Mouse (Mus musculus) adrenal gland, postnatal 10 days (tissue): ENCODE measurements around the gene Prkar1a. TPM values are rescaled to one million over a fixed set of nuclear protein-coding genes. Genes with fewer than 3 reads are reported as not detected.
"Not testable (repeated sequence)": the region's sequence is repeated elsewhere in the genome, so short reads cannot be mapped to it uniquely, and the experiment has no call there.

ENCODE experiments used
- DNase-seq: peaks from one replicate; pipeline ENCODE4 v3.0.0; 2021; ENCODE audit warnings: mixed read lengths
- total RNA-seq, 2 experiments: library from RNA; stranded (reverse); gene quantifications; 2 replicates each; pipeline ENCODE4 v1.2.3; 2021

The Prkar1a gene
- total RNA-seq, 2 experiments from 2014 or later: 331 to 344 TPM

DNA sequence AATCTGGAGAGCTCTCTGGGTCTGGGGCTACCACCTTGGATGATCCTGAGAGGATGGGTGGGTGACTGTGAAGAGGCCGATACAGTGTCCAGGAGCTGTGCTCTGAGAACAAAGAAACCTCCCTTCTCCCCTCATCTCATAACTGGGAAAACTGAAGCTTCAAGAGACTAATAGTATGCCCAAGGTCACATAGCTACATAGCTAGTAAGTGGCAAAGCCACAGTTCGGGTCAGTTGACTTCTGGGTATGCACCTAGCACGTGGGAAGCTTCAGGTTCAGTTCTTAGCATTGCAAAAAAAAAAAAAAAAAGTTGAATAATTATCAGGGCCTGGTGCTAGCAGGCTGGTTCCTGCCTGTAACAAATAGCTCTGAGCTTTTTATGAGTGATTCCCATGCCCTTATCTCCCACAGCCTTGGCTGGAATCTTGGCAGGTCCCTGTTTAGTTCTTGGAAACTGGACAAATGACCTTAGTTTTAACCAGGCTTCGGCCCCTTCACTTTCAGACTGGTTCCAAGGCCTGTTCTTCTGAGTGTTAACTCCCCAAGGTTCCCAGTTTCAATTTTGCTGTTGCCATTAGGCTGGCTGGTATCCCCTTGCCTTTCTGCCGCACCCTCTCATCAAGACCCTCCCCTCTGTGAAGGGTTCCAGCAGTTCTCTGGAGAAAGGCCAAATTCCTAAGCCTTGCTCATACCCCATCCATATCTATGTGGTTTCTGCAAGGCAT lies 7.5 kb upstream of the Prkar1a start:
- peak; percentile 74 for DNase-seq

DNA sequence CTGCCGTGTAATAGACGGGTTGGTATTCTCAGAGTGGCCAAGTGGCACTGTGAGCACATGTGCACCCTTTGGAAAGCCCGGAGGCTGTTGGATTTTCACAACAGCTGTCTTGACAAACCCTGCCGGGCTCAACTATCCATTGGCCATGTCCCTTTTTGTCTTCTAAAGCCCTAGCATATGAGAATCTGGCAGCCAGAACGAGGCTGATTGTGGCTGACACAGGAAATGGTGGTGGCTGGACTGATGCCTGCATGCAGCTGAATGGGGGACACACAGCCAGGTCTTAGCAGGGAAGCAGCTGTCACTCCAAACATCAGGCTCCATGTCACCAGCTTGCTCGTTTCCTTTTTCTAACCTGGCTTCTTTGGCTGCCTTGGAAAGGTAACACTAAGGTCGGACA lies 695 bp upstream of the Prkar1a start:
- no peak for DNase-seq

GRCm38 (mm10) chr11:109649975-109650701 lies 933 bp downstream of the Prkar1a start:
- peak; percentile 82 for DNase-seq

GRCm38 (mm10) chr11:109650788-109651565 lies 1.8 kb downstream of the Prkar1a start:
- DNase-seq: peak; percentile 95

DNA sequence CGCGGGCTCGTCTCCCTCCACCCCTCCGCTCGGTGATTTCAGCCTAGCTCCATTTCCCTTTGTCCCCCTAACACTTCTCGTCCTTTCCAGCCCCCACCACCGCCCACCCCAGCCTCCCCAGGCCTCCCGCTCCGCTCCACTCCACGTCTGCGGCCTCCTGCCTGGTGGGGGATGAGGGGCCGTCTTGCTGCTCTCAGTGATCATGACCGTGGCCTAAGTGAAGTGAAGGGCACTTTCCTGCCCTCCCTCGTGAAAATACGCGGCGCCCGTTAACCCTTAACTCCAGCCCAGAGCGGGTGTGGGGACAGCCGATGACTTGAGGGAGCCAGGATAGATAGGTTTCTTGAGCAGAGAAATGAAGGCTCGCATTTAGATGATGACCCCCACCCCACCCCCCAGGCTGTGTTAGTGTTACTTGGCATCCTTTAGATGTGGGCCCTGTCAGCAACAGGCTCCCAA lies 2.4 kb downstream of the Prkar1a start:
- DNase-seq: peak; percentile 62

GRCm38 (mm10) chr11:109652505-109652904 lies 3.3 kb downstream of the Prkar1a start:
- no peak for DNase-seq

DNA sequence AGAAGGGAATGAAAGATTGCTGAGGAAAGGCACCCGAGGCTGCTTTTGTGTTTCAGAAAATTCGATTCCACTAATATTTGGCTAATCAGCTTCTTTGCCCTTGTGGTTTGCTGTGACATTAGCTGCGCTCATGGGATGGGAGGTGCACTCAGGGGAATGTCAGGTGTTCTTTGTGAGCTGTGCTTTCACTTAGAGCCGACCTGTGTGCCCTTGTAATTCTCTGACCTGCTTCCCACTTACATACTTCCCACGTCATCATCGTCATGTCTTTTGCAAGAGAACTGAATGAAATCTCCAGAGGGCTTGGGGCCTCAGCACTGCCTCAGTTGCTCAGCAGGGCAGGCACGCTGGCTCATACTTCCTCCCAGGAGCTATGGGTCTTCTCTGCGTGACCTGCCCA lies 4.0 kb downstream of the Prkar1a start:
- no peak for DNase-seq

GRCm38 (mm10) chr11:109654581-109654980 lies 5.4 kb downstream of the Prkar1a start:
- DNase-seq: no peak

DNA sequence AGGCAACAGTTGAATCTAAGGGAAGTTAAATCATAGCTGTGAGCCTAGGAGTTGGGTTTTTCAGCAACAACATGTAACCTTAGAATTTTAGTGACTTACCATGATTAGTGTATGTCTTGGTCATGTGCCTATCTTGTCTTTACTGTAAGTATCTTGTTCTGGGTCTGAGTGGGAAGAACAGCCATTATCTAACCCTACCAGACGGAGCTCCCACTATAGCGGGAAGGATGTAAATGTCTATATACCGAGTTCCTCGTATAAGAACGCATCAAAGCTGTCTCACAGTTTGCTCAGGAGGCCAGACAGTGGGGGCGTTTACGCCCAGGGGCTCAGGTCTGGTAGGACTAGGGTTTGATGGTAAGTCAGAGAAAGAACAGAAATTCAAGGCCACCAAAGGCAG lies 7.0 kb downstream of the Prkar1a start:
- no peak for DNase-seq

GRCm38 (mm10) chr11:109660526-109660925 lies 11.3 kb downstream of the Prkar1a start:
- DNase-seq: not testable (repeated sequence)

- no peak for DNase-seq
Observed at GRCm38 (mm10) chr11:109664293-109664692, 15.1 kb downstream of the Prkar1a start.

DNA sequence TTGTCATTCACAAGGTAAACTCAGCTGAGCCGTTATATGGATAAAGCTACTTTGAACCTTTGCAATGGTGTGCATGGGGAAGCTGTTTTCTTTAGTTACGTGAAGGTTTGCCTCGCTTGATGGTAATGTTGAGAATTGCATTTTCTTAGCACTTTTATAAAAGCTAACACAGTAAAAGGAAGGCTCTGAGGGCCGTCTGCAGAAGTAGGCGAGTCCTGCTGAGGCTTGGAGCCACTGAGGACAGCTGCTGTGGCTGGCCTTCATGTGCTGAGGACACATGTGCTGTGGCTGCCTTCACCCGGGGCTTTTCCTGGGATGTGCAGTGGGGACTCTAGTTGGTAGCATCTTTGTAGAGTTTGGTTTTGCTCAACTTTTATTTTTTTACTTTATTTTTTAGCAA lies 16.2 kb downstream of the Prkar1a start:
- no peak for DNase-seq

- no peak for DNase-seq
Observed at GRCm38 (mm10) chr11:109666411-109666810, 17.2 kb downstream of the Prkar1a start.

- DNase-seq: peak; percentile 72
Observed at GRCm38 (mm10) chr11:109667371-109667770, 18.2 kb downstream of the Prkar1a start.

GRCm38 (mm10) chr11:109668115-109668725 lies 19.0 kb downstream of the Prkar1a start:
- DNase-seq: no peak

- DNase-seq: no peak
Observed at GRCm38 (mm10) chr11:109669149-109669708, 20.0 kb downstream of the Prkar1a start.

DNA sequence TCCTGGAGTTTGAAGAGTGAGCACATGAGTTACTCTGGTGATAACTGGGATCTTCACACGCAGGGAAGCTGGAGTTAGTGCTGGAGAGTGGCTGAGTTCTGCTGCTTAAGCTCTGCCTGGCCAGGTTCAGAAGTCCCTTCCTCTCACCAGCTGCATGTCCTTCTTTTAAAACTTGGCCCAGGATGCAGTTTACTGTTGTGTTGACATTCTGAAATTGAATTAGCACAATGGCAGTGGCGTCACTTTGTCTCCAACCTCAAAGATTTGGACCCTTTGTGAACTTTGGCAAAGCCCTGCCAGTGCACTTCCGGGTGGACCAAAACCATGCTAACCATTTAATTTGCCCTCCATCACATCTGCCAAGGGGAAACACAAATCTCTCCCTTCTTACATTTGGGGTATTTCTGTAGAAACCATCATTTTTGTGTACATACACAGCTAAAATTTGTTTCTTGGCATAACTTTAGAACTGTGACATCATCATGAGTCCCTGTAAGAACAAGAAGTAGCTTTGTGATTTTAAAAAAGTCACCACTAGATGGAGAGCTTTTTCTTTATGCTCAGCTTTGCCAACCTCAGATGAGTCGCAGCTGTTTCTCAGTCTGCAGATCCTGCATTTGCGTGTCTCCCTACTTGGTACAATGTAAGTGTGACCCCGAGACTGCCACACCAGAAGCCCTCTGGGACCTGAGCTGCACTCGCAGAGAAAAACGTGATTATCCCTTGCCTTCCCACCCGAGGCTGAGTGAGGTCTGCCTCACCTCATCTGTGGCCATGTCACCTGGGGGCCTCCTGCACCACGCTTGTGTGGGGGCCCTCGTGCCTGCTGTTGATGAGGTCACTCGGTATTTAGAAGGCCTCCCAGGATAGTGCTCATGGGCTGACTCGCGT lies 21.1 kb downstream of the Prkar1a start:
- DNase-seq: no peak

DNA sequence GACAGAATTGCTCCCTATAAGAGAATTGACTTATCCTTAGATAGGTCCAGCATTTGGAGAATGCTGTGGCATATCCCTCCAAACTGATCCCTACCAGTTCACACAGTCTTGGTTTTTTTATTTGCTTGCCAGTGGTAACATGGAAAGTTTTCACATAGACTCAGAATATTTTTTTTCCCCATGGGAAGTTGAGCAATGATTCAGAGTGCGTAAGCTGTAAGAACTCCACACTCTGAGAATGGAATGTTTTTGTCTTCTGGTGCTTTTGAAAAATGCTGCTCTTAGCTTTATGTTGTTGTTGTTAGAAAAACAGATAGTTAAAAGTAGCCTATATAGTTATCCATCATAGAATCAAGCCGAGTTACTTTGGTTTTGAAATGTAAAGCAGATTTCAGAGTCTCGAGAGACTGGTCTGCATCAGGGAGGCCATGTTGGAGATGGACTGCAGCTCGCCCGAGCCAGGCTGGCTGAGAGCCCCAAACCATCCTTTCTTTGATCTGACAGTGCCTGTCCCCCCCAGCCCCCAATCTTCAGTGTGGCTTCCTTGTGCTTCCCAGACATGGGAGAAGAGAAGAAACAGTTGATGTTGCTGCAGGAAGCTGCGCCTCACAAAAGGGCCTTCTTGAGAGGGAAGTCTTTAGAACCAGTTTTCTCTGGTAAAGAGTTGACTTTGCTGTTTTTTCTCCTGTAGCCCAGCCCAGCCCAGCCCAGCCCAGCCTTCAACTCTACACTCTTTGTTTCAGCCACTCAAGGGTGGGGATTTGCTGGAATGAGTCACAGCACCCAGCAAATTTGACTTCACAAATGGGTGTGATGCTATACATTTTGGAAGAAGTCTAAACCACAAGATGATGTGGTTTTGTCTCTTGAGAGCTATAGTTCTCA lies 22.2 kb downstream of the Prkar1a start:
- DNase-seq: no peak

DNA sequence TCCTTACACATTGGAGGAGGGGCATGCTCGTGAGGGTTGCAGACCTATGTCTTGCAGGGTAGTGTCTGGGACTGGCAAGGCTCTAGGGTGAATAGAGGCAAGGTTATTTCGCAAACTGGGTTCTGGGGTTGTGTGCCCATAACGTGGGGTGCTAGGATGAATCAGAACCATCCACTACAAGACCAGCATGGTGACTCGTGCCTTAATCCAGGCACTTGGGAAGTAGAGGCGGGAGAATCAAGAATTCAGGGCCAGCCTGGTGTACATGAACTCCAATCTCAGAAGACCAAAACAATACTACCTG lies 22.8 kb downstream of the Prkar1a start:
- no peak for DNase-seq

GRCm38 (mm10) chr11:109672396-109672795 lies 23.2 kb downstream of the Prkar1a start:
- DNase-seq: no peak
